Mouse (Mus musculus): ENCODE results near the gene Smu1.

Smu1 gene

DNA sequence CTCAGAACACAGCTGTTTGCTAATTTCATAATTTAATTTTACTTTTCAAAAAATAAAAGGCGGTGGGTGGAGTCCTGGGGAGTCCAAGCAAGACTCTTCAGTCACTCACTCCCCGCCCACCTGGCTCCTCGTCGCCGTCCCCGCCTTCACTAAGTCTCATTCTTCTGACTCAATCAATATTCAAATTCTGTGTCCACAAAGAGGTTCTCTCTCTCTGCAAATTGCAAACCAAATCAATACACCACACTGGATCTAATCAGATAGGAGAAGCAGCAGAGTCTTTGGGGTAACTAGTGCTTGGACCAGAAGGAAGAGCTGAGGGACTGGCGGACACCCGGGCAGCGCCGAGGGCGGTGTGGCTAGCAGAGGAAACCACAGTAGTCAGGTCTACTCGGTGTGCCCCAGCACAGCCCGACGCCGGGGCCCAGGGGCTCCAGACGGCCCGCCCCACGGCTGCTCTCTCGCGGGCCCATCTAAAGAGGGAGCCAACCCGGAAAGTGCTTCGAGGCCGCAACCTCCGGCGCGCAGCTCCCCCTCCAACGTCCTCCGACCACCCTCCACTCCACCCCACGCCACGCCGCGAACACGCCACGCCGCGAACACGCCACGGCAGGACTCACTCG is 455 bp downstream of the Smu1 start:
- DNase-seq (ENCODE audit: low read depth, low spot score), result no peak

DNA sequence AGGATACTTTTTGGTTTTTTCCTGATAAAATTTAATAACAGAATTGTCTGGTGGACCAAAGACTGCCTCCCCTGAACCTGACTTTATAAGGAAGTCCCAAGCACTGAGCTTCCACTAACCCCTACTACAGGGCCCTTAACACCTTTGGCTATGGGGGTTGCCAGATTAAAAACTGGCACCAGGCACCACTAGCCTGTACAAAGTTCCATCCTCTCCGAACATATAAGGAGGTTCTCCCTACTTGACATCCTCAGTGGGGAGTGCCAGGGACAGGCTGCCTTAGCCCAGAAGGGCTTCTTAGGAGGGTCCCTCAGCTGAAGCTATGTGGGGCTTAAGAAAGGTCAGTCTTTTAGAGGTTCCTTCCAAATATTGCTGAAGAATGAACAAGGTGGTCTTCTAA is 22.4 kb downstream of the Smu1 start:
- no peak for DNase-seq (ENCODE audit: low read depth, low spot score)

DNA sequence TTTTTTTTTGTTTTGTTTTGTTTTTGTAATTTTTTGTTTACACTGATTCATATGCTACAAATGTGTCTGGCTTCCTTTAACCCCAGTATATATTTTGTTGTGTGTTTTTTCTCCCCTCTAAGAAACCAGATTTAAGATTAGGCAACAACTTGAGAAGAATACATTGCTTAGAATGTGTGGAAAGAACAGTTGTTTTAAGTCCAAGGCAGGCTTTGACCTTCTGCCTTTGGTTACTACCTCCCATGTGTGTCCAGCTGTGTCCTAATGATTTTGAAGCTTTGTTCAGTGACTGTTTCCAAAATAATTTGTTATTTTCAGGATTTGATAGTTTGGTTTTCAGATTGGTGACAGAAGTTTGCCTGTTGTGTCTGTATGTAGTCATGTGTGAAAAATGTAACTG is 26.5 kb downstream of the Smu1 start:
- no peak for DNase-seq (ENCODE audit: low read depth, low spot score)

DNA sequence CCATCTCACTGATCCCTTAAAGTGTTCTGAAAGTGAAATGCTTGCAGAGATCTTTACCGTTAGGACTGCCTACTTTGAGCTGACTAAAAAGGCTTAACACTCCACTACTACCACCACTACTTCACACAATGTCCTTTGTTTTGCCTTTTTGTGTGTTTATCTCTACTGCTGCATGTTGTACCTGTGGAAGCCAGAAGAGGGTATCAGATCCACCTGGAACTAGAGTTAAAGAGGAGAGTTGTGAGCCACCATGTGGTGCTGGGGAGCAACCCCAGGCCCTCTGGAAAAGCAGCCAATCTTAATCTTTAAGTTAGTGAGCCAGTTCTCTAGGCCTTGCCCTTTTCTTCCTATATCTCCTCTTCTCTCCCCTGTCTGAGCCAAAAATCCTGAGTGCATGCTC is 30.5 kb downstream of the Smu1 start:
- DNase-seq (ENCODE audit: low read depth, low spot score), result no peak

DNA sequence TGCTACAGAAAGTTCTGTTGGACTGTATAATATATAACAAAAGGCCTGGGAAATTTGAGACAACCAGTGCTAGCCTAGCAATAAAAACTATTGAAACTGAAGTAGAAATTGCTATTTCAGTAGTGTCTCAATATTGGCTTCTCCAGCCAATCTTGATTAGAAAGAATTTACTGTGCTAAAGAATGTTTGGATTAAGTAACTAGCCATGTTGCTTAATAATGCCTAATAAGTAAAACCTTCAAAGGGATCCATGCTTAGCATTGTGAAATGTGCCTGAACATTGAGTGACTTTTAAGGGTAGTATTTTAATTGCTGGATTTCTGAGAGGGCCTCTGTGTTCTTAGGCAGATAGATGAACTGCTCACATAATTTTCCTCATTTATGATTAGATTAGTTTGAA is 32.2 kb downstream of the Smu1 start:
- DNase-seq (ENCODE audit: low read depth, low spot score), result no peak

DNA sequence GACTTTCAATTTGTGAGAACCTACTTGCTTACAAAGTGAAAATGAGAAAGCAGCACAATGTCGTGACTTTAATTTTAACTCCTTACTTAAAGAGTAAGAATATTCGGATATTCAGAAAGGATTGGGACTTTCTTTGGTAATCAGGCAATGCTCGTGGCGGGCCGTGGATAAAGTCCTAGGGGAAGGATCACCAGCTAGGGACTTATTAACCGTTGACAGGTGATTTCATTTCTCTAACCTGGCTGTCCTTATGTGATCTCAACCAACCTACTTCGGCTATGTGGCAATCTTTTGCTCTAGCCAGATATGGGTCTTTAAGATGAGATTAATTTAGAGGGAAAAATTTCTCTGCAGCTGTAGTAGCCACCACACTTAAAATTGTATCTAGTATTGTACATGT is 32.6 kb downstream of the Smu1 start:
- no peak for DNase-seq (ENCODE audit: low read depth, low spot score)

DNA sequence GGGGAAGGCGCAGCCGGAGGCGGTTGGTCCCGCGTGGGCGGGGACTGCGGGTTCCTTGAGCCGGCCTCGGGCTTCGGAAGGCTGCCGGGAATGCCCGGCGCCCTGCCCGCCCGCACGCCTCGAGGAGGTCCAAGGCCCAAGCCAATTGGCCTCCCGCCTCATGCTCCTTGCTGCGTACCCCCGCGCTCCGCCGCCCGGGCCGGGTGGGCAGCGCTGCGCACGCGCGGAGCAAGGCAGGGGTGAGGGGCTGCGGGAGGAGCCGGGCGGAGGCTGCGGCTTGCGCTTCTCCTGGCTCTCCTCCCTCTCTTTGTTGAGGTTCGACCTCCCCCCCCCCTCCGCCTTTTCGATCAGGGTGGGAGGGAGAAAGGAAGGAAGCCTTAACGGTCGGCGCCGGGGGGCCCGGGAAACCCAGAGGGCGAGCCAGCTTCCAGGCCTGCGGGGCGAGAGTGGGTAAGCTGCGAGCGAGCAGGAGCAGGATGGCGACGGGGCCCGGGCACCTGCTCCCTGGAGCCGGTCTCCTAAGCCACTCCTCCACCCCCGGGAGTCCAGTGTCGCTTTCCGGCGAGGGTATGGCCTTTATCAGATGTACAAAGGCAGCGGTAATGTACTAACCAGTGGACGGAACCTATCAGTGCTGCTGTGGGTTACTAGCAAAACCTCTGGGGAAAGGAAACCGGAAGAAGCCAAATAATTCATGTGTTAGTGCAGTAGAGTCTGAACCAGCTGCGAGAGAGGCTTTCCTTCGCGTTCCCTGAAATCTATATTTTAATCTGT is 34.8 kb downstream of the Smu1 start:
- peak; percentile 56 for DNase-seq (ENCODE audit: low read depth, low spot score)

DNA sequence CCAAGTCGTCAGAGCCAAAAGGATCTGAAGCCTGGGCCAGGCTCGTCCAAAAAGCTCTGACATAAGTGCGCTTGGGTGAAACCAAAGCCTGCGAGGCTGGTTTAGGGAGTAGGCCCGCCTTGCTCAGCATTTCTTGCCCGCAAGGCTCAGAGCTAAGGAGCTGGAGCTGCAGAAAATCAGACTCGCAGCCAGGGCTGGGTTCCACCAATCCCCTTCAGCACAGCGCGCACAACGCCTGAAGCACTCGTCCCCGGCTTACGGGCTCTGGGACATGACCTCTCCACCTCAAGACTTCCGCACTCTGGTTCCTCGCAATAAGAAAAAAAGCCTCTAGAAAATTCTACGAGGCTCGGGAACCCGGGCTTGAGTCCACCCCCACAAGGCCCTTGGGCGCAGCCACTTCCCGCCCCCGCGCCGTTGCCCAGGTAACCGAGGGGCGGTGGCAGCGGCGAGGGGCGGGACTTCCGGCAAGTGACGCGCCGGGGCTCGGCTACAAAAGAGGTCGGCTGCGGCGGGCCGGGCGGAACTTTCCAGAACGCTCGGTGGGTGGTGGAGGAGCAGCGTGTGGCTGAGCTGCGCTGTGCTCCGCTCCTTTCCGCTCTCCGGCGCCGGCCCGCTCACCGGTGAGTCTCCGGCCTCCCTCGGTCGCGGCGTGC is 35.6 kb downstream of the Smu1 start, which contains the start of gene Dnaja1:
Dnaja1 (plus strand) TSS at position 140 of the 656 bp plus-strand sequence.
- peak; percentile 93 for DNase-seq (ENCODE audit: low read depth, low spot score)

DNA sequence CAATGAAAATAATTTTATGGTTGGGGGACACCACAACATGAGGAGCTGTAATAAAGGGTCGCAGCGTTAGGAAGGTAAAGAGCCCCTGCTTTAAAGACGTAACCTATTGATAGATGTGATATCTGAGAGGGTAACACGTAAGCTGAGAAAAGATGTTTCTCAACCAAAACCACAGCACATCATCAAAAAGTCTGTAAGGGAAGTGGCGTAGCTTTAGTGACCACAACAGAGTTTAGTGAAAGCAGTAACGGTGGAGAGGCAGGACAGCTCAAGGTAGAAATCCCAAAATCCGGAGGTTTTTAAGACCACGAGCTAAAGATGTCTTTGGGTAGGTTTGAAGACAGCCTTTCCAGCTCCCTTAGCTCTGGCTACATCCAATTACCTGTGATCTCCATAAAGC is 36.8 kb downstream of the Smu1 start:
- DNase-seq (ENCODE audit: low read depth, low spot score), result no peak

DNA sequence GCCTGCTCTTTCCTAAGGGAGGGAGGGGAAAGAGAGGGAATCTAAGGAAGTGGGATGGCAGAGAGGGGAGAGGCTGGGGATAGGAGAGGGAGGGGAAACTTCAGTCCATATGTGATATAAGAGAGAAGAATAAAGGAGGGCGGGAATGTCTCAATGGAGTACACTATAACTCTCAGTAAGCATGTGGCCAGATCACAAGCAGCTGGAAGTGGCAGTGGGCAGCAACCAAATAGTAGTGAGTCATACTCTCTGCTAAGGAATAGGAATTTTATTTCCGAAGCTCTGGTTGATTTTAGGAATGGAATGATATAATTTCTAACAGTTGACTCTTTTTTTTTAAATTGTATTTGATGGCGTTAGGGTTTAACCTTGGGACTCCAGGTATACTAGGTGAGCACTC is 40.6 kb downstream of the Smu1 start:
- no peak for DNase-seq (ENCODE audit: low read depth, low spot score)

DNA sequence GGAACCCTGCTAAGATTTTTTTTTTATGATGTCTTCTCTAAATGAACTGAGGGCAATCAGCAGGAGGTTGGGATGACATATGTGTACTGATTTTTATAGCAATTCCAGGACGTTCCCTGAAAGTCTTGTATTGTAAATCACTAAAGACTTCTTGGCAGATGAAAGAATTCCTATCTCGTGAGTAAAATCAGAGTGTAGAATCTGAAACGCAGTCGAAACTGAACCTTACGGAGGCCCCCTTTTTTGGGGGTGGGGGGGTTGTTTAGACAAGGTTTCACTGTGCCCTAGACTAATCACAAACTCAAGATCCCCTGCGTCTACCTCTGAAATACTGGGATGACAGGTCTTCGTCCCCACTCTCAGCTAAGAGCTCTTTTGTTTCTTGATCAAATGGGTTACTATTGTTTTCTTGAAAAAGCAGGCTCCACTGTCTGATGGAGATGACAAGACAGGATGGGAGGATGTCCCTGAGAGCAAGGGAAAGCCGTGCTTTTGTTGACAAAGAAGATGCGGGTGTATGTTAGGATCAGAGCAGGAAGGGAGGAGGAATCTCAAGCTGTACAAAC is 53.9 kb downstream of the Smu1 start:
- no peak for DNase-seq (ENCODE audit: low read depth, low spot score)

DNA sequence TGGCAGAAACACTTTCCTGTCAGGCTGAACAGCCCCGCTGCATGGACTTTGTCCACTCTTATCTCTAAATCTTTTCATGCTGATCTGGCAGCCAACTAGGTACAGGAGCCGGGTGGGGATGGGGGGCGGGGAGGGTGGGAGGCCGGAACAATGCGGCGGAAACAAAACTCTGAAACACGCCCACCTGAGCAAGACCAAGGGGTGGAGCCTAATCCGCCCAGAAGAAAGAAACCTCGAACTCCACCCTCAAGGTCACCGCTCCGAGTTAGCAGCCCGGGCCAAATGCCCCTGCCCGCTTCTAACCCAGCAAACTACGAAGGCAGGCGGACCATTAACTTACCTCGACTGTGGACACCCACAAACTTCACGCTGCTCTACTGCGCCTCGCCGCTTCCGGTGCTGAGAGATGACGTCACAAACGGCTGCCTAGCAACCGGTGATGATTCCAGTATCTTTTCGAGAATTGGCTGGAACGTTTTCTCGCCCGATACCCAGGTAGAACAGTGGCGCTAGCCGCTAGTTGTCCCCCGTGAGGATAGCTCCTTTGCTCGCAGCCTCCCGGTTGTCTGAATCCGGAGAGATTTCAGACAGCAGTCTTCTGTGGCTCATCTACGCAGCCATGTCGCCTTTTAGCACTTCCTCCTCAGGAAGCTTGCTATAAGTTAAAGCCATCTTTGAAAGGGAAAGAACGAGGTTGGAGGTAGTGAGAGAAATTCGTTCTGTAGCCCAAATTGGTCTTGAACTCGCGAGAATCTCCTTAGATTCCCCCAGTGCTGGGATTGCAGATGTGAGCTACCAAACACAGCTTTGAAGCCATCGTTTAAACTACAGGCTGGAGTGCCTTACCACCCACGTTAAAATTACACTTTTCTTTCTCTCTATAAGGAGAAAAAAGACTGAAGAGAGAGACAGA is 54.7 kb downstream of the Smu1 start, which contains the start of gene Aptx:
Aptx (minus strand) TSS at position 398 of the 913 bp plus-strand sequence.
- DNase-seq (ENCODE audit: low read depth, low spot score), result peak; percentile 94

DNA sequence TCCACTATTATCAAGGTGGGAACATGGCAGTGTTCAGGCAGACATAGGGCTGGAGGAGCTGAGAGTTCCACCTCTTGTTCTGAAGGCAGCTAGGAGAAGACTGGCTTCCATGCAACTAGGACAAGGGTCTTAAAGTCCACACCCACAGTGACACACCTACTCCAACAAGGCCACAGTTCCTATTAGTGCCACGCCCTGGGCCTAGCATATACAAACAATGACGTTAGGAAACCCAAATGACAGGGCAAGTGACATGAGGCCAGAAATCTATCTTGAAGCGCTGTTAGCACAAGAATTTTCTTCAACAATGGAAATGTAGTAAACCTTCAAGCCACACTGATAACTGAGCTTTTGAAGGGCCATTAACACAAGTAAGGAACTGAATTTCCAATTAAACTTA is 55.9 kb downstream of the Smu1 start:
- DNase-seq (ENCODE audit: low read depth, low spot score), result no peak

DNA sequence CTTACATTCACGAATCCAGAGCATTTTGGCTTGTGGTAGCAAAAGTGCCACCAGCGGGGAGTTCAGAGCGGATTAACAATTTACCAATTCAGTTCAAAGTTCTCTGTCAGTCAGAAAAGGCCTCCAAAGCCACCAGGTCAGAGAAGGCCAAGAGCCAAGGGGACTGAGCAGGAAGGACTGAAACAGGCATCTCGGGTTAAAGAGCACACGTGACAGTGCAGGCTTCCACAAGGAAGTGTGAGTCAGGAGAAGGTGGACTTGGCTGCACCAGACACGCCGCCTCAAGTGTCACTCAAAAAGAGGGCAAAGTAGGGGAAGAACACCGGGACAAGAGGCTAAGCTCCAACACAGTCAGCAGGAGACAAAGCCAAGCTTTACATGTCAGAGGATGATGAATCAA is 57.5 kb downstream of the Smu1 start:
- no peak for DNase-seq (ENCODE audit: low read depth, low spot score)

DNA sequence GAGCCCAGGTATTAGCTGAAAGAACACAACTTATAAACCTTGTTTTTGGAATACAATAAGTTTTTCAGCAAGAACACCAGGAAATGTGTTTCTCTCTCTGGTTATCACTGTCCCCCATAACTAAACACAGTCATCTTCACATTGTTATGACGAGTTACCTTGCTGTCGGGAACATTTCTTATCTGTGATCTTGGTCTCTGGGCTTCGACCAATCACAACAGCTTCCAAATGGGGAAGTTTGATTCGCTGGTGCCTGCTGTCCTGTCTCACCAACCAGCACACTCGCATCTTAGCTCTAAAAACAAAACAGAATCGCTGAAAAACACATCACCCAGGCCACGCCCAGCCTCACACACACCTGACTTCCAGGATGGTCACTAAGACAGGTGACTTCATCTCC is 60.7 kb downstream of the Smu1 start:
- no peak for DNase-seq (ENCODE audit: low read depth, low spot score)

DNA sequence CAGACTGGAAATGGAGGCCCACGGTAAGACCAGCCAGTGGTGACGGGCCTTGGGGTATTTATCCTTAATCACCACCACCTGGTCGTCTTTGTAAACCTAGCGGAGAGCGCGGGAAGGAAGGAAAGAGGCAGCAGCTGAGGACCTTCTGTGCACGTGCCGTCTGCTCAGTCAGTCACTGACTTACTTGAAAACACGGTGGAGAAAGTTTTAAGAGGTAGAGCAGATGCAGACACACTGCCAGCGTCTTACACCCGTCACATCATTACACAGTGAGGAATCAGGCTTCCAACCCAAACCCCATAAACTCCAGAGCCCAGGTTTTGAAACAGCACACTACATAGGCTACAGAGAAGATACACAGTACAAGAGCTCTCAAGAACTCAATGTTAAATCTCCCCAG is 66.6 kb downstream of the Smu1 start:
- DNase-seq (ENCODE audit: low read depth, low spot score), result no peak

Data from telencephalon, adult 2 months (tissue).